Mouse (Mus musculus) WW6 (cell line): ENCODE results near the gene Mybph.

ENCODE experiments used
- DNase-seq: peaks from one replicate; pipeline ENCODE4 v3.0.0-alpha.2; 2013; ENCODE audit warnings: low read depth, low spot score

Gene Mybph

GRCm38 (mm10) chr1:134210179-134210755 is 17.0 kb downstream of the Mybph start:
- DNase-seq: no peak

DNA sequence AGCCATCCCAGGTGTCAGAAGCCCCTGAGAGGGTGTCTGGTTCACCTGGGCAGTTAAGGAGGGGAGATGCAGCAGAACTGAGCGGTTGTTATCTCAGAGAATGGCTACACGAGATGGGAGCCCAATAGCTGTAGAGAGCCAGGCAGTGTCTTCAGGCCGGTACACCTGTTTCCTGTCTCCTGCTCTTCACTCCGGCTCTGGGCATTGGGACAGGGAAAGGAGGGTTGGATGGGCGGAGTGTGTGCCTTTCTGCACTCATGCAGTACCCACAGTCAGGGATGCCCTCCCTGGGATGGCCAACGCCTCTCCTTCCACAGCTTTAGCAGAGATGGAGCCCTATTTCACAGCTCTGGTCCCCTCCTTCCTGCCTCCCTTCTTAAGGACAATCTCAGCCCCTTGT is 17.8 kb downstream of the Mybph start:
- no peak for DNase-seq

GRCm38 (mm10) chr1:134211631-134212030 is 18.4 kb downstream of the Mybph start:
- no peak for DNase-seq

GRCm38 (mm10) chr1:134212351-134212750 is 19.1 kb downstream of the Mybph start:
- DNase-seq: no peak

DNA sequence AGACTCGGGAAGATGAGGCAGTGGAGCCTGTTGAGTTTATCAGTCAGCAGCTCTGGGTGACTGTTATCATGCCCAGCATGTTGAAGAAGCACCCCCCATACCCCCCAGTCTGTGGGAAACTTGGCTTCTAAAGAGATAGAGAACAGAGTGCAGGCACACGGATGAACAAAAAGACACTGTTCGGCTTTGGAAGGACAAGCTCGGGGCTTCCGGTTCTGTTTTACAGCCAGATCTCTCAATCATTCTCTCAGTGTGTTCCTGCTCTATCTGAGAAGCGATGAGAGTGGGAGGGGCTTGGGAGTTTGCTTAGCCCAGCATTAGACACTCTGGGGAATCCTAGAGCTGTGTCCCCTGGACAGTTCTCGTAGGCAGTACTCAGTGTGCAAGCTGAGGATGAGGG is 20.2 kb downstream of the Mybph start:
- no peak for DNase-seq

DNA sequence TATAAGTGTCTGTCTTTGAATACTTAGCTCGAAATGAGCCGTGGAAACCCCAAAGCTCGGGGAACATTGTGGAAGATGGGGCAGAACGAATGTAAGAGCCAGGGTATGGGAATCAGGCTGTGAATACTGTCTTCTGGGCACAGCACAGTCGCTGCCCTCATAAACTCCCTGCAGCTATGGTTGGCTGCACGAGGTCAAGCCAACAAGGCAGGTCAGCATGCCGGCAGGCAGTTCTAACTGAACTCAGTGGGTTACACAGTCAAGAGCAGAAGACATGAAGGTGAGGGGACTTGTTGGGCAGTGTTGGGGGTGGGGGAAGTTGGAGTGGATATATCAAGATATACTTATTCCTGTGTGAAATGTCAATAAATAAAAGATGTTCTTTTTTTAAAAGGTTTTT is 21.8 kb downstream of the Mybph start:
- no peak for DNase-seq

DNA sequence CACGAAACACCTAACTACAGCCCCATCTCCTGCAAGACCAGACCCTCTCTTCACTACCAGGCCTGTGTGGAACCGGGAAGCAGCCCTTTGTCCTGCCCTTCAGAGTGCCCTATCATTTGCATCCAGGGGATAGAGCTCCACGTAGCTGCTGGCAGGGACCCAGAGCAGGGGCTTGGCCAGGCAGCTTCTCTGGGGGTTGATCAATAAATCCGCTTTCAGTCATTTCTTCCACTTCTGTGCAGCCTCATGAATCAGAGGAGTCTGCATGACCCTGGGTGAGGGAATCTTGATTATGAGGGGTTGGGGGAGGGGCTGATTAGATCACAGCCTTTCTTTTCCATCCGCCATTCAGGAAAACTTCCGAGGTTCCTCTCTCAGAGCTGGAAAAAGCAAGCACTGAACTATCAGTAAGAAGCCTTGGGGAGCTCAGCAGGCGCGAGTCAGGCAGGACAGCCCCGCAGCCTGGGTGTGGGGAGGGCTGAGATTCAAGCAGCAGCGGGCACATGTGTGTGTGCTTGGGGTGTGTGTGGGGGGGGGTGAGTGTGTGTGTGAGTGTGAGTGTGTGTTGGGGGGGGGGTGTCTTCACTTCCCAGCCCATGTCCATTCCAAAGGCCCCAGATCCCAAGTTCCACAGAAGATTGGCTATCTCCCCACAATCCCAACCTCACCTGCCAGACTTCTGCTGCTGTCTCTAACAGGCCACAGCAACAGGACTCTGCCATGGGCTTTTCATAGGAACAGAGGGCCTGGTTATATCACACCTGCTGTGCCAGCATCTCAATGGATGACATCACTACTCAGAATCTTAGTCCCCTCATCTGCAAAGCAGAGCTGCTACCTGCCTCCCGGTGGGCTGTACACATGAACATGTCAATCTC is 22.7 kb downstream of the Mybph start:
- DNase-seq: no peak

DNA sequence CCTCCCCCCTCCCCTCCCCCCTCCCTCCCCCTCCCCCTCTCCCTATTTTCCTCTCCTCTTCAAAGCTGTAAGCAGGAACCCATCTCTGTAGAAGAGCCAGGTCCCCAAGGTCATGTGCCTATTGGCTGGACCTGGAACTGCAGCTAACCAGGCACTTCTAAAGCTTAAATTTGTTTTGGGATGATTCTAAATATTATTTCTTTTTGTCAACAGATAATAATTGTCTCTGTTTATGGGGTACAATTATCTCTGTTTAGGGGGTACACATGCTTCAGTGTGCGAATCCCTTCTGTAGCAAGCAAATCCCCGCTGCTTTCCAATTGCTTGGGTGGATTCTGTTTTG is 23.4 kb downstream of the Mybph start:
- no peak for DNase-seq

DNA sequence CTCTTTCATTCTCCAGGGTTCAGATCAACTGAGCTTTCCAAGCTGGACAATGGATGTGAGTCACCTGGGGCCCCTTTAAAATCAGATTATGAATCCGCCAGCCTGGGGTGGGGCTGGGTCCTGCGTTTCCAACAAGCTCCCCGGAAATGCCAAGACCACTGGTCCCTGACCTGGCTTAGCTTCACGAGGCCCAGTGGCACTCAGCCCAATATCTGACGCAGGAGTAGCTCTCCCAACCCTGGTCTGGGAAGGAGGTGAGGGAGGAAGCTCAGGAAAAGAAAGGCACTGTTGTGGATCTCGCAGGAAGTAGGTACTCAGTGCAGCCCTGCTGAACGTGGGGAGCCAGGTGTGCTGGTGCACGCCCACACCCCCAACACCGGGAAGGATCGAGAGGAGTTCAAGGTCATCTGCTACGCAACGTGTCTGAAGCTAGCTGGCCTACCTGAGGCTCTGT is 23.8 kb downstream of the Mybph start:
- DNase-seq: no peak

DNA sequence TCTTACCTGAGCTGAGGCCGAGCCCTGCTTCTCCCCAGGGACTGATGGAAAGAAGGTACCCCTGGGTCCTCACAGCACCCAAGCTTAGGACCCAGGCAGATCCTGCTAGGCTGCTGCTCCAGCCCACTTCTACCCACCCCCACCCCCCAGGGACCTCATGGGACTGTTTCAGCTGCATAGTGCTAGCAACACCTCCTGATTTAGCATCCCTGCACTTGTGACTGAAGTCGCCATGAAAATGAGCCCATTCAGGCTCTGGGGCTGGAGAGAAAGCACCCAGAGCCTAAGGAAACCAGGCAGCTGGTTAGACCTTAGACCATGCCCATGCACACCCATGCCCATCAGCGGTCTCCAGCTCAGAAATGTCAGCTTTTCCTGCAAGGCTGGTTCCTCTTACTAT is 24.7 kb downstream of the Mybph start:
- DNase-seq: no peak

- no peak for DNase-seq
Measured at GRCm38 (mm10) chr1:134219608-134220007, 26.4 kb downstream of the Mybph start.

GRCm38 (mm10) chr1:134221172-134221571 is 27.9 kb downstream of the Mybph start:
- DNase-seq: no peak

GRCm38 (mm10) chr1:134222122-134223055 is 29.1 kb downstream of the Mybph start:
- DNase-seq: no peak

DNA sequence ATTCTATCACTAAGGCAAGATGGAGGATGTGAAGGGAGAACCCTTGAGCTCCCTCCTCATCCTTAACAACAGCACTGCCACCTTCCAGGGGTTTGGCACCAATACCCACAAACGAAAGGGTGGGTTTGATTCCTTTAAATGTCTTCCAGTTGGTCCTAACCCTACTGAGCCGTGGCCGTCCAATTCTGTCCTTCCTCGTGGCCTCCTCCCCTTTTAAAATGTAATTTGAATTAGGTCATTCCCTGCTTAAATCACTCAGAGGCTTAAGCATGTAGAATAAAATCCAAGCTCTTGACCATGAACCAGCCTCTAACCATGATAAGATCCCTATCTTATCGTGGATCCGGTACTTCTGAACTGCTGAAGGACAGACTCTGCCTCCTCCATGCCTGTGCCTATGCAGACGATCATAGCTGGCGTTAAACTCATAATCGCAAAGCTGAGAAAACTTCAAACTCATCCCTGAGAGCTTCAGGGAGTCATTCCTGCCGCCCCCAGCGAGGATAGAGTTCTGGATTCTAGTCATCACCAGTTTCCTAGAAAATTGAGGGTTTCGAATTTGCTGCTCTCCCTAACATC is 31.5 kb downstream of the Mybph start:
- DNase-seq: no peak

GRCm38 (mm10) chr1:134225375-134225774 is 32.1 kb downstream of the Mybph start:
- DNase-seq: no peak

- DNase-seq: no peak
Measured at GRCm38 (mm10) chr1:134226739-134227138, 33.5 kb downstream of the Mybph start.

DNA sequence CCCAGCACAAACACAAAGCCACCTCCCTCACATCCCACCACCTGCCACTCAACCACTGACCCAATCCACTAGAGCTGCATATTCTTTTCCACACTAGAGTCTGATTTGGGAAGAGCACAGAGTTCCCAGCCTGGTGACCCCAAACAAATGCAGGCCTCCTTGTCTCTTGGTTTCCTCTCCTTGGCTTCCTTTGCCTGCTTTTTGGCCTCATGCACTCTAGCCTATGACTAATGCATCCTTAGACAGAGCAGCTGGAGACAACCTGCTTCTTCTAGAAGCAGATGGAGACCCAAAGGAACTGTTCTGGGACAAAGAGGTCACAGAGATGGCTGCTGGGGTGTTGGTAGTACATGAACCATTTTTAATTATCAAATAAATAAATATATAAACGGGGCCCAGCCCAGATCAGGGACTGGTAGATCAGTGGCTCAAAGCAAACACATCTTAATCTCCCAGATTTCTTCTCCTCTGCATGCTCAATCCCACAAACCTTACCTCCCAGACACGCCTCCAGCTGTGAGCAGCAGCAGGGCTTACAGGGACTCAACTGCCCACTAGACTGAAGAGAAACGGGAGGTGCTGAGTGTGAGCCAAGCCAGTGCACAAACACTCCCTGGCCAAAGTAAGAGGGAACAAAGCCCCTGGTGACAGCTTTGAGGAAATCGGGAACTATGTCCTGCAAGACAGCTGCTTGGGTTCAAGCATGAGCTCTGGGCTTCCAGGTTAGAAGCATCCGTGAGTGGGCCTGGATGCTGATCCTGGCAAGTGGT is 36.7 kb downstream of the Mybph start:
- DNase-seq: no peak

- no peak for DNase-seq
Measured at GRCm38 (mm10) chr1:134230638-134231228, 37.5 kb downstream of the Mybph start.

GRCm38 (mm10) chr1:134231270-134231669 is 38.0 kb downstream of the Mybph start:
- DNase-seq: no peak

- no peak for DNase-seq
Measured at GRCm38 (mm10) chr1:134231681-134232080, 38.4 kb downstream of the Mybph start.

GRCm38 (mm10) chr1:134232326-134232725 is 39.1 kb downstream of the Mybph start:
- no peak for DNase-seq
